Mouse (Mus musculus): ENCODE measurements at regions not wholly inside any gene's neighbourhood (a gene's known extent, or its start where the extent isn't known, plus 50 kb on each side); places are given as distances from the start of the nearest gene placed in this dataset.

- DNase-seq (ENCODE audit: low read depth, low spot score) = no peak
Observed at GRCm38 (mm10) chr16:93392024-93392675, 211.7 kb downstream of the Setd4 start.

DNA sequence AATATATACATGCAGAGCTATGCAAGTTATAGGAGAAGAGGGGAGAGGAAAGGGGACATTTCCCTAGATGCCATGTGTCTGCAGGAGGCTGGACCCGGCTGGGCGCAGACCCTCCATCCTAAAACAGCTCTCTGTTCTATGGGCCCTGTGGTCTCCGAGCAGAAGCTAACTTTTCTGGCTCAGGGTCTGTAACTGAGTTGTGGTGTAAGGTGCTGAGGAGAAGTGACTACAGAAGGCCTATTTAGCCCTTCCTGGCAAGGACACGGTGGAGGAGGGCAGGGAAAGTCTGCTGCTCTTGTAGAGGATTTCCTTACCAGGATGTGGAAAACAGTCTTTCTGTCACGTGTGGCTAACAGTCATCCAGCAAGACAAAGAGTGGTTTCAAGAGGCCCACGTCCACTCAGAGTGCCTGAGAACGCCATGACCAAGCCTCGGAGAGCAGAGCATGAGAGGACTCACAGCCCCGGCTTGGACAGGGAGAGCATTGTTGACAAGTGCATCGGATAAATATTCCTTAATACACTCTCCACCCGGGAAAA is 216.2 kb downstream of the Setd4 start:
- DNase-seq (ENCODE audit: low read depth, low spot score) = no peak

DNA sequence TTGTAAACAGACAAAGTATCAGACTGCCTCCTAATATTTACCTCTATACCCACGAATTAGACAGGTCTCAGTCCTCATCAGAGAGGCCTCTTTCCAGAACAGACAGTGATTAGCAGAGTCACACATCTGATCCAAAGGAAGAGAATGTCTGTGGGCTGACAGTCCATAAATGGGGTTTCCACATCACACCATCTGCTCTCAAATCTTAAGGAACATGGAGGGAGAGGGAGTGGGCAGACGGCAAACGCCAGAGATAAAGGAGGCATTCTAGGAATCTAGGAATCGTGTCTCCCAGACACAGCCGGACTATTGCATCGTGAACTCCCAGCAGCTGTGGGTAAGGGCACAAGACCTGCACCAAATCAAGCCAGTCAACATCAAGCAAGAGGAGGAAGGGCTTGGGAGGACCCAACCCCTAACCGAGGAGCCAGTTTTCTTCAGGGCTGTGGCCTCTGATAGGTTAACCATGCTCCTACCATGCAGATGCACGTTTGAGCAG is 219.8 kb downstream of the Setd4 start:
- no peak for DNase-seq (ENCODE audit: low read depth, low spot score)

GRCm38 (mm10) chr16:93382945-93383344 is 220.9 kb downstream of the Setd4 start:
- no peak for DNase-seq (ENCODE audit: low read depth, low spot score)

DNA sequence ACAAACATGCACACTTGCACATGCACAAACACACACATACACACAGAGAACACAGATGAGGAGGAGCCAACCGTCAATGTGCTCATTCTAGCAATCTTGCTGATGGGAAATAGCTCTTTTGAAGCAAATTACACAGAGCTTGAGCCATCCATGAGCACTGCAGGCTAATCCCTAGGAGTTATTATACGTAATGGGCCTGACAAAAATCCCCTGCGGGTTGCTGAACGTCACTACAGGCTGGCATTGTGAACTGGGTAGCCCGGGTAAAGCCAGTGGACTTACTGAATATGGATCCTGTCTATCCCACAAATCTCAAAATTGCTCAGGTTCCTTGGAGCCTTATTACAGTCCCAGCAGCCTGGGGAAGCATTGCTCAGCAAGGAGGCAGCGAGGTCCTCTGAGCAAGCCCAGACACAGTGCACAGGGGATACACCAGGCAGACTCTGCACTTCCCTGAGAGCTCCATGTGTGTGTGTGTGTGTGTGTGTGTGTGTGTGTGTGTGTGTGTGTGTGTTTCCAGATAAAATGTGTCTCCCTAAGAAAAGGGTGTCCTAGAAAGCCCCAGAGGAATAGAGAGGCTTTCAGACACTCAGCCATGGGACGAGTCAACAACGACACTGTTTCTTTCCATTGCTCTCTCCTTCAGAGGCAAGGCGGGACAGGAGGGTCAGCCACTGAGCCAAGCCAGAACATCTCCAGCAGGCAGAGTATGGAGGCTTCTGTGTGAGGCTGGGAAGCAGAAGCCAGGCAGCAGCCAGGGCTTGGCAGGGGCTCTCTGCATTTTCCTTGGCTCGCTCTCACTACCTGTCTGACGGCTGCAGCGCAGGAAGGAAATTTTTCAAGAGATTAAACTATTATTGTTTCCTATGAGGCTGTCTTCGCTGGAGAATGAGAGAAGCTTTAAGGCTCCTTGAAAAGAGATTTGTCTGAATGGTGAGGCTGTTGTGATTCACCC is 222.9 kb downstream of the Setd4 start:
- no peak for DNase-seq (ENCODE audit: low read depth, low spot score)

DNA sequence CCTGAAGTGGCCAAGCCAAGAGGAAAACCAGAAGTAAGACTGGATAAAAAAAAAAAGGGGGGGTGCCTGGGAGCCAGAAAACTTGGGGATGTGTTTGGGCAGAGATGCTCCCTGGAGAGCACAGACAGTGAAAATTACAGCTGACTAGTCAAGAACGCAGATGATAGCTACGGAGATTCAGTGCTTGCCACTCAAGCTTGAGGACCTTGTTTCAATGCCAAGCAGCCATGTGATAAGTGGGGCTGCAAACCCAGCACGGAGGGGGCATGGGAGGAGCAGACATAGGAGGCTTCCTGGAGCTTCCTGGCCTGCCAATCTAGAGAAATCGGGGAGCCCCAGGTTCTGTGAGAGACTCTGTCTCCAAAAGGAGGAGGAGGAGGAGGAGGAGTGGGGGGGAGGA is 223.7 kb downstream of the Setd4 start:
- DNase-seq (ENCODE audit: low read depth, low spot score) = peak; percentile 5

DNA sequence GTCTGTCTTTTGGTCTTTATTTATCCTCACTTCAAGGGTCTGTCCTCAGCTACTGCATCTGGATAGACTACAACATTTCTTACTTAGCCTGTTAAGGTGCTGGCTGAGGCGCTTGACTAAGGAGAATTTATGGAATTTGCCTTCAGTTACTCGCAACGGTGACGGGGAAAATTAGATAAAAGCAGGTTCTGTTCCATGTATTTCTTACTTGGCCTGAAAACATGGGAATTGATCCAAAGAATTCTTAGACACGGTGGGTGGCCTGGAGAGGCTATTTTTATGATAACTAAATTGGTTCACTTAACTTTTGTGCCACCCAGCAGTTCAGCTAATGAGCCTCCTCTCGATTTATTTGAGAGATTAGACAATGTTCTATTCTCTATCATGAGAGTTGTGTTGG is 224.3 kb downstream of the Setd4 start:
- no peak for DNase-seq (ENCODE audit: low read depth, low spot score)

- no peak for DNase-seq (ENCODE audit: low read depth, low spot score)
Observed at GRCm38 (mm10) chr16:93374669-93375068, 229.2 kb downstream of the Setd4 start.

DNA sequence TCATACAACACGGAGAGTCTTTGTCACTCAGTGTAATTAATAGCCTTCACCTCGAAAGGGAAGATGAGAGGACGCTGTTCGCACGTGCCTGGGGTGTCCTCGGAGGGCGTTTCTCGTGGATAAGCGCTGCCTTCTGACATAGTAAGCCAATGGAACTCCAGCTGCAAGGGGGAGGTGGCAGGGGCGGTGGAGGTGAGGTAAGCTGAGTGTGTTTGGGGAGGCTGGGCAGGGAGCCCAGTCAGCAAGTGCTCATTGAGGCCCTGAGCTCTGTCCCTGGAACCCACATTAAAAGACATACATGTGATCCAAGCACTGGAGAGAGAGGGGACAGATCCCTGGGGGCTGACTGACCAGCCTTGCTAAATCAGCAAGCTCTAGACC is 234.1 kb downstream of the Setd4 start:
- no peak for DNase-seq (ENCODE audit: low read depth, low spot score)

DNA sequence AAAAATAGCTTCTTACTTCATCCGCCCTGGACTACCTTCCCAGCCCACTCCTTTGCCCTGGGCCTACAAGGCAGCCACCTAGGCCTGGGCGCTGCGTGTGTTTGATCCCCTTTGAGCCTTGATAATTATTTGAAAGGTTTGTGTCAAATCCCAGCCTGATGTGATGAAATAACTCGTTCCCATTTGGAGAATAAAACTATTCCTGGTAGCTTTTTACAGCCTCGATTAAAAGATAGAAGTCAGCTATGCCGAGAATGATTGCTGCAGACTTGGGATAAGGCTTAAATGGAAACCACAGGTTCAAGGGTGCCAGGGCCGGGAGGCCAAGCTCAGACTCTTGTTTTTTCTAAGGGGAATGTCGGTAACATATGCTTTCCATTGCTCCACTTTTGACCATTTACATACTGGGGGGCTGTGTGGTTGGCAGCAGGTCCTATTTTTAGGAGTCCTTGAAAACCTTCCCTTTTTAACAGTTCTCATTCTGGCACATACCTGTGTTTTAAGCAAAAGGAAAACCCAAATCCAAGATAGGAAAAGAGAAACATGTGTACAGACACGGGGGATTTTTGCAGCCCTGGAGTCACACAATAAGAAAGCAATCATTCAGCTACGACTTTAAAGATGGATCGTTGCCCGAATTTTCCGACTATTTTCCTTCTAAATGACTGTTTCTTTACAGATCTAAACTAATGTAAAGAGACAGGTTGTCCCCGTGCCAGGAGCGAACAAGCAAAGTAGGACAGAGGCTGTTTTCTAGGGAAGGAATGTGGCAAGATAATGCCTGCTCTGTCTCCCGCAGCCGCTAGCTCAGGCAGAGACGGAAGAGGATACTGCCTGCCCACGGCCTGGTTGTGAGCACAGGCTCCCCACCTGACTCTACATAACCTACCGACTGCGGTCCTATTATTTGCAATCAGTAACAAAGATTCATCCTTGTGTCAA is 234.8 kb downstream of the Setd4 start:
- DNase-seq (ENCODE audit: low read depth, low spot score) = no peak

DNA sequence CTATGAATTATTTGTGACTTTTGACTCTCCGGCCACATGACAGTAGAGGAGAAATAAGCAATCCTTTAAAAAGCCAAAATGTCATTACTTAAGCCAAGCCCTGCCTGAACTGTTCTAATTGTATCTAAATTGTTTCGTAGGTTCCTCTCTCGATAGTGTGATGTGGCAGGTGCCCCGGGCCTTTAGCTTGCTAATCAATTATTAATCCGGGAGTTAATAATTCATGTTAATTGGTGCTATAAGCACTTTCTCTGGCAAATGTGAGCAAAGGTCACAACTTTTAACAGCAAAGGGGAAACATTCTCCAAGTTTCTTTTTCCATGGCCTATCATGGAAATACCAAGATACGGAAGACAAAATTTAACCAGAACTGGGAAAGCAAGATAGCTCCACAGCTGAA is 235.9 kb downstream of the Setd4 start:
- no peak for DNase-seq (ENCODE audit: low read depth, low spot score)

- DNase-seq (ENCODE audit: low read depth, low spot score) = no peak
Observed at GRCm38 (mm10) chr16:93367246-93367805, 236.5 kb downstream of the Setd4 start.

DNA sequence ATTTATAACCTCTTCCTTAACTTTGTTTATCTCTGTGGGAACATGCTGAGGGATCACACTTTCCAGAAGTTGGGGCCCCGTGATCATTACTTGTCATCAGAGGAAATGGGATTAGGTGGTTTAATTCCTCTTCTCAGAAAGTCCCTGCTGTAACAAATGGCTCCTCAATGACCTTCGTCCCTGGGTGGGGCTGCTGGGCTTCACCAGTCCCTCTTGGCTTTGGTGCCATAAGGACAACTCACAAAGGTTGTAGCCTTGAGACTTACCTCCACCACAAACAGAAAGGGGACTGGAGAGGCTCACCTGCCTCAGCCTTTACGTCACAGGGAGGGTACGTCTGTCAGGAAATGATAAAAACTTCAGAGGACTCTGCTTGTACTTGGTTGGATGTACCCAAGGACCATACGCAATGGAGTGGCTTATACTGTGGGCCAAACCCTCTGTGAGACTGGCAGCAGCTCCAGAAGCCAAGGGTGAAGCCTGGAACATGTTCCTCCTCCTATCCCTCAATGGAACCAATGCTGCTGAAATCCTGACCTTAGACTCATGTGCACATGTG is 237.4 kb downstream of the Setd4 start:
- no peak for DNase-seq (ENCODE audit: low read depth, low spot score)

- no peak for DNase-seq (ENCODE audit: low read depth, low spot score)
Observed at GRCm38 (mm10) chr16:93365236-93365951, 238.5 kb downstream of the Setd4 start.

DNA sequence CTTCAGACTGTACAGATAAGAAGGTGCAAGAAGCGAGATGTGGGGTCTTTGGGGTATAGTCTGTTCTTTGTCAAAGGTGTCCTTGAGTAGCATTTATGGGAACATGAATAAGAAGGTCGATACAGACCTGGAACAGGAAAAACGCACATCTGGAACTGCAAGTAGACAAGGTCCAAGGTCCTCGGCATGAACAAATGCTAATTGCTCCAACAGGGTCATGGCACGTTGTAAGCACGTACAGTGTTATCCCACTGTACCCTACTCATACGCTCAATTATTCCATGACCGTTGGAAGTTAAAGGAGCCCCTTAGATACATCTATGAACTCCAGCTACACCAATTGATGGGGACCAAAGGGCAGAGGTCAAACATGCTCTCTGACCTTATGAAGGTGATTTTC is 244.1 kb downstream of the Setd4 start:
- DNase-seq (ENCODE audit: low read depth, low spot score) = no peak

DNA sequence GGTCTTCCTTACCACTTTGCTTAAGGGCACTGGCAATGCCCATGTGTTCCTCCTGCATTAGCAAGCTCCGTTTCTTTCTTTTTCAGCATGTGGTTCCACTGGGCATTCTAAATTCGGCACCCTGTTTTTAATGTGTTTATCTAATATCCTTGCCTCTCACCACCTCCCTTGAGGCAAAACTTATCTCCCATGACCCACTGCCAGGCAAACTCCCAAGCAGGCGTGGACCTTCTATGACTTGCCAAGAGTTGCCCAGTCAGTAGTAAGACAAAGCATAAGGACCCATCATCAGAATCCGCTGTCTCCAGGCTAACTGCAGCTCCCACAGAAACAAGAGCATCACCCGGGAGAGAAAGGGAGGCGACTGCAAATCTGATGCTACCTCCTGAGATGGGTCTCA is 245.2 kb downstream of the Setd4 start:
- DNase-seq (ENCODE audit: low read depth, low spot score) = no peak

- no peak for DNase-seq (ENCODE audit: low read depth, low spot score)
Observed at GRCm38 (mm10) chr16:93358166-93358565, 245.7 kb downstream of the Setd4 start.

GRCm38 (mm10) chr16:93355204-93355899 is 248.5 kb downstream of the Setd4 start:
- DNase-seq (ENCODE audit: low read depth, low spot score) = no peak

DNA sequence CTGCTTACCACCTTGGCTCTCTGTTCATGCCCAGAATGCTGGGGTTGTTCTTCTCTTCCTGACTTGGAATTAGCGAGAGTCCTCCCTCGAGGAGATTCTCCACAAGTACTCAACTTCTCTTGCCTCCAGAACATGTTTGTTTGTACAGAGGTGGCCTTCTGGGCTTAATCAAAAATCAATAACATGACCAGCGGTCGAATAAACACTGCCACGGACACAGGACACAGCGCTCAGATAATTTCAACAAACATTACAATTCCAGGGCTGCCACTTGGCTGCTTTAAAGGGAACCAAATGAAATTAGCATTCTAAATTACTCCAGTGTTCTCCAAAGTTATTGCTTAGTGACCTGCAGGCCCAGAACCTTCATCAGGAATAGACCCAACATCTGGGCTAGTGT is 249.9 kb downstream of the Setd4 start:
- no peak for DNase-seq (ENCODE audit: low read depth, low spot score)

GRCm38 (mm10) chr16:93344555-93344954 is 259.3 kb downstream of the Setd4 start:
- DNase-seq (ENCODE audit: low read depth, low spot score) = no peak

Measured in skeletal muscle tissue, adult 2 months (tissue).